Mouse (Mus musculus): Measurements from ENCODE around the gene Oxct1.
A peak's percentile ranks its signal among the peaks of the same experiment; 100 is the strongest.

Oxct1 gene

DNA sequence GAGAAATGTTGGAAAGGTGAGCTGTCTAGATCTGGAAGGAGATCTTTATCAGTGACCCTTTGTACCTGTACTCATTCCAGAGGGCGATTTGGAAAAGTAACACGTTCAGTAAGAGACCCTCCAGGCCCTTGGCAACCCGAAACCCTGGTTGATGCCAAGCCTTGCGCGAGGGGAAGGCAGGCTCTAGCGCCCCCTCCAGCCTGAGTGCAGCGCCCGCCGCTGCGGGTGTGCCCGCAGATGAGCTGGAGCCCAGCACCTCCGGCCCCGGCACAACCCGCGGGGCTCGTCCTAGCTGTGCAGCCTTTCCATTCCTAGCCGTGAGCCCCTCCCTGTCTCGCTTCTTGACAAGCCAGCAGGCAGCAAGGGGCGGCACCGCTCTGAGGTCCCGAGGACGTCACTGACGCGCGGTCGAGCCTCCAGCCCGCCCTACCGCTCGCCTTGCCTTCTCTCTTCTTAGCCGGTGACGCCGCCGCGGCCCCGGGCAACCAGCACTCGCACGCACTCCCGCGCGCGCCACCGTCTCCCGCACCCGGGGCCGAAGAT is at the start of gene Oxct1:
Gene Oxct1 (plus strand): TSS at position 153 of the 543 bp plus-strand sequence.
- peak; percentile 92 to 96 for DNase-seq (ENCODE audit: inconsistent age in 2 of 2, low spot score in 1 of 2)

DNA sequence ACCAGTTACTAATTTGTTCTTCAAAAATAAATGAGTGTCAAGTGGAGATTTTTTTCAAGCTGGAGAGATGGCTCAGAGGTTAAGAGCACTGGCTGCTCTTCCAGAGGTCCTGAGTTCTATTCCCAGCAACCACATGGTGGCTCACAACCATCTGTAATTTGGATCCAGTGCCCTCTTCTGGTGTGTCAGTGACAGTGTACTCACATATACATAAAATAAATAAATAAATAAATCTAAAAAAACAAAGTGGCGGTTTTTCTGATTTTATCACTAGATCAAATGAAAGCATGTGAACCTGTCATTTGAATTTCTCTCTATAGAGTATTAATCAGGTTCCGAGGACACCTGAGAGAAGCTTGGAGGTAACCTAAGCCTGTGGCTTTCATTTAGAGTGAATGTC is 47.9 kb upstream of the Oxct1 start:
- DNase-seq (ENCODE audit: inconsistent age in 2 of 2, low spot score in 1 of 2): no peak

- peak; percentile 95 to 97 for DNase-seq (ENCODE audit: inconsistent age in 2 of 2, low spot score in 1 of 2)
Measured at GRCm38 (mm10) chr15:3979061-3979848, 46.9 kb upstream of the Oxct1 start, which contains the start of gene Fbxo4. Fbxo4 (minus strand) TSS chr15:3979573.

DNA sequence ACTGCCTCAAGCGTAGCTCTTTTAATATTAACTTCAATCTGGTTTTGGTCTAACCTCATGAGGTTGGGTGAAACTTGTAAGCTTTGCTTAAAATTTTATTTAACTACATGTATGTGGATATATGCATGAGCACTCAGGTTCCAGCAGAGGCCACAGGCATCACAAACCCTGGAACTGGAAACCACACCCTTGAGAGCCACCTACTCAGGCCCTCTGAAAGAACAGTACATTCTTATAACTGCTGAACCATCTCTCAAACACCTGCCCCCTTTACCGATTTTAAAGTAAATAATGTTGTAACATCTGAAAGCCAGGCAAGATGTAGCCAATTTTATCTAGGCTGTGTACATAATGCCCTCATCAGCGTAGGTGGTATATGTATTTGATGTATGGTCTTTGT is 46.3 kb upstream of the Oxct1 start:
- no peak for DNase-seq (ENCODE audit: inconsistent age in 2 of 2, low spot score in 1 of 2)

DNA sequence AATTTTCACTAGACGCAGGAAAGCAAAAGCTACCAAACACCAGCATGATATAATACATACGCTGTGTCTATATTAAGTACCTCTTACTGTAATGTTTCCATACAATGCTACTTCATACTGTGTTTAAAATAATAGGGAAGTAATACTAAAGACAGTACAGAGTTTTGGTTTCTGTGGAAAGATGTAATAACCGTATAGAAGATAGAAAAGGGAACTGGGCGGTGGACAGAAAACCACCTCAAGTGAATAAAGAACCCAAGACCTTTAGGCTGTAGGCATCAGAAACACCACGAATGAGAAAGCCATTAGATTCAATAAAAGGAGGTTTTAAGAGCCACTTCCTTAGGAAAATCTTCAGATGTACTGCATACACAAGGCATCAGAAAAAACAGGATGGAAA is 43.5 kb upstream of the Oxct1 start:
- DNase-seq (ENCODE audit: inconsistent age in 2 of 2, low spot score in 1 of 2): no peak

DNA sequence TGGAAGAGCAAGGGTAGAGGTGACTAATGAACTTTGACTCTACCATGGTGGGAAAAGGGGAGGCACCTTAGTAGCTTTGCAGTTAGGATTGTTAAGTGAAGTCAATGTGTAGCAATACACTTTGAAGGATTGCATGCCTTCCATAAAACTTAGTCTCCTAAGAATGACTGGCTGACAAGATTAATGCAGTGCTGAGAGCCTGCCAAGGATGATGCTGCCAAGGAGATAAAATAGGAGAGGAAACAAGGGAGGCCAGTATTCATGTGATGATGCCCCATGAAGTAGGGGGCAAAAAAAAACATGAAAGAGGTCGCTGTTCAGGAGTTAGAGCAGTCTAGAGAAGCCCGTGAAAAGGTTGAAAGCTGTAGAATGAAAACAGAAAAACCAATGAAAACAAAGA is 41.3 kb upstream of the Oxct1 start:
- DNase-seq (ENCODE audit: inconsistent age in 2 of 2, low spot score in 1 of 2): peak; percentile 29 to 78

DNA sequence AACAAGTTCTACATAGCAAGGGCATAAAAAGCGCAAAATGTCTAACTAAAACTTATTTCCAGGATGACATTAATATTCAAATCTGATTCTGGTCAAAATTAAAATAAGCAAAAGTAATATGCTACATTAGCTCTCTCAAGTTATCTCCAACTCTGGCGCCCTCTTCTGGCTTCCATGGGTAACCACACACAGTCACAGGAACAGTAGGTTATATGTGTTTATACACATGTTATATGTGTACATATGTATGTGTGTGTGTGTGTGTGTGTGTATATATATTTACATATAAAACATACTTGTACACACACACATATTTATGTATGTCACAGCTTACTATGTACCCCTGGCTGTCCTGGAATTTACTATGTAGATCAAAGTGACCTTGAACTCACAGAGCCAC is 38.2 kb upstream of the Oxct1 start:
- peak; percentile 23 to 67 for DNase-seq (ENCODE audit: inconsistent age in 2 of 2, low spot score in 1 of 2)

GRCm38 (mm10) chr15:3994852-3995447 is 31.2 kb upstream of the Oxct1 start:
- no peak for DNase-seq (ENCODE audit: inconsistent age in 2 of 2, low spot score in 1 of 2)

- DNase-seq (ENCODE audit: inconsistent age in 2 of 2, low spot score in 1 of 2): peak; percentile 99 to 100
Measured at GRCm38 (mm10) chr15:3995448-3996266, 30.5 kb upstream of the Oxct1 start, which contains the start of gene AW549877. AW549877 (minus strand) TSS chr15:3995744.

- DNase-seq (ENCODE audit: inconsistent age in 2 of 2, low spot score in 1 of 2): no peak
Measured at GRCm38 (mm10) chr15:3996267-3997010, 29.7 kb upstream of the Oxct1 start.

DNA sequence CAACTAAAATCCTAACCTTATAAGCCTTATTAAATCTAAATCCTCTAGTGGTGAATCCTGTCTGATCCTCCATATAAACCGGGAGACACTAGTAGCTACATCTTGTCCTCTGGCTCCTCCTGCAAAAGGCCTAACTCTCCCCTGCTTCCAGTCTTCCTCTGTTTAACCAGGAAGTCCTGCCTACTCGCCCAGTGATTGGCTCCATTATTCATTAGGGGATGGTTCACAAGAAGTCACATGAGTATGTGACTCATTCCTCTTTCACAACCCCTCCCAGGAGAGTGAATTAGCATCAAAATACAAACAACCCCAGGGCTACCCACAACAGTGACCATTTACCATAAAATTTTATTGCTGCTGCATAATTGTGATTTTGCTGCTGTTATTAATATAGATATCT is 27.0 kb upstream of the Oxct1 start:
- DNase-seq (ENCODE audit: inconsistent age in 2 of 2, low spot score in 1 of 2): peak in 1 of 2 experiments; percentile 29

DNA sequence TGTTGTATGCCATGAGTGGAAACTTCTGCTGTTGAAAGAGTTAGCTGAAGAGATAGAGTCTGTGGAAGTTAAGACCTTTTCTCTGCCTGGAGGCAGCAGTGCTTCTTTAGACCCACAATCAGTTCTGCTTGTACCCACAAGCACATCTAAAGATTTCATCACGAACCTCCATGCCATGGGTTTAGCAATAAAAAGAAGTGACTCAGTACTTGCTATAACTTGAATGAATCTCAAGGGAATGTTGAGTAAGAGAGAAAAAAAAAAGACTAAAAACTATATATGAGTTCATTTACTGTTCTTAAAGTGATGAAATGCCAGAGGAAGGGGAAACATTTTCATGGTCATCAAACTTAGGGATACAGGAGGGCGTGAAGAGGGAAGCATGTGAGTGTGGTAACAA is 25.6 kb upstream of the Oxct1 start:
- no peak for DNase-seq (ENCODE audit: inconsistent age in 2 of 2, low spot score in 1 of 2)

- DNase-seq (ENCODE audit: inconsistent age in 2 of 2, low spot score in 1 of 2): no peak
Measured at GRCm38 (mm10) chr15:4013873-4014272, 12.3 kb upstream of the Oxct1 start.

DNA sequence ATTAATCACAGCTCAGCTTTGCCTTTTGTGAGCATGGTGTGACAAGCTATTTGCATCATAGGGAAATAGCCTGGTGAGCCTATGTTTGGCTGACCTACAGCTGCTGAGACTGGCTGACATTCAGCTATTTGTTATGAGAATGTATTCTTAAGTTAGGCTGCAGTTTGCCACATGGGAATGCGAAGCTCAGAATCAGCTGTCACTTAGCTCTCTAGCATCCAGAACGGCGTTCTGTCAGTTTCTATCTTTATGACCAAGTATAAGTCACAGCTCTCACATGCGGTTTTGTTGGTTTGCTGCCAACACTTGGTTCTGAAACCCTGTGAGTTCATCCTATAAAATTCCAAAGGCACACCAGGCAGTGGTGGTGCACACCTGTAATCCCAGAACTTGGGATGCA is 5.5 kb upstream of the Oxct1 start:
- no peak for DNase-seq (ENCODE audit: inconsistent age in 2 of 2, low spot score in 1 of 2)

DNA sequence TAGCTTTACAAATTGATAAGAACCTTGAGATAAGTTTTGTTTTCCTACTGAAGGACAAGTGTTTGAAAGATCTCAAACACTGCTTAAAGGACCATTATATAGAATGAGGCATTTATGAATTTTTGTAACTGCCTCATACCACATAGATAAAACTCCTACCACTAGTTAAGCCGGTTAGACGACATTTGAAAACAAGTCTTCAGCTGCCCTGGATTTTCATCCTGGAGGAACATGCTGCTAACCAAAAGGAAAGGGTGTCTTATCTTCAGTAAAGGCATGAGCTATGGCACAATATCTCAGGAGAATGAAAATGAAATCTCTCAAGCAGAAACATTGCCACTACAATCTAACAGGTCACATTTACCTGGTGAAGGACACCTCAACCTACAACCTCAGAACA is 2.4 kb upstream of the Oxct1 start:
- DNase-seq (ENCODE audit: inconsistent age in 2 of 2, low spot score in 1 of 2): no peak

- DNase-seq (ENCODE audit: inconsistent age in 2 of 2, low spot score in 1 of 2): peak in 1 of 2 experiments; percentile 47
Measured at GRCm38 (mm10) chr15:4024726-4025507, 1.3 kb upstream of the Oxct1 start.

GRCm38 (mm10) chr15:4025508-4025904 is 677 bp upstream of the Oxct1 start:
- peak in 1 of 2 experiments; percentile 39 for DNase-seq (ENCODE audit: inconsistent age in 2 of 2, low spot score in 1 of 2)

- DNase-seq (ENCODE audit: inconsistent age in 2 of 2, low spot score in 1 of 2): peak; percentile 86 to 94
Measured at GRCm38 (mm10) chr15:4026831-4027584, 825 bp downstream of the Oxct1 start.
